Mouse (Mus musculus): ENCODE measurements around the gene Sec61a2. TPM values are rescaled to one million over a fixed set of nuclear protein-coding genes. Genes with fewer than 3 reads are reported as not detected.
A peak's percentile ranks its signal among the peaks of the same experiment; 100 is the strongest.

The Sec61a2 gene
- 100 to 1,000 TPM; 102 to 107 TPM for total RNA-seq (2021)

DNA sequence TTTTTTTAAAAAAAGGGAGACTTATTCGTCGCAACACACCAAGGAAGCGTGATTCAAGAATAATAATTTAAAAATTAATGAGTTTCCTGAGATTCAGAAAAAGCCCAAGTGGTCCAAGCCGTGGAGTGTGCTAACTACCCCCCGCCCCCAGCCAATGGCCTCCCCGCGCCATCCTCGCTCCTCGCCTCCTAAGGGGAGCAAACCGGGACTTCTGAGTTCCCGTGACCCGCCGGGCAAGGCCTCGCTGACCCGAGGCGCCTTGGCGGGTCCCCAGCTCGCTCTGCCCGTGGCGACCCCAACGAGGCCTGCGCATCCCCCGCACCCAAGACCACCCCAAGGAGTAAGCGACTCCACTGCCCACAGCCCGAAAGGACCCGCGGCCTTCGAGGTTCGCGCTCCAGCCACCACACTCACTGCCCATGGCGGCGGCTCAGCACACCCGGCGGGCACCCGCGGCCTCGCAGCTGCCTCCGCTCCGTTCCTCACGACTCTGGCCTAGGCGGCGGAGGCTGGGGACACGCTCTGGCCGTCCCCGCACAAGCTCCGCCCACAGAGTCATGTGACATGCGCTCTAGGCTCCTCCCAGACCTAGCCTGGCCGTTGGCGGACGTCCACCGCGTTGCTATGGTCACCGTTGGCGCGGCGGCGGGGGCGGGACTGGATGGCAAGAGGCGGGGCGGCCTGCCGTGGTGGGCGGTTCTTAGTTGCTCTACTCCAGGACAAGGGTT, at the start of gene Sec61a2:
Gene Sec61a2 (minus strand): TSS at position 590 of the 728 bp plus-strand sequence.
- intact Hi-C loops (cut with DNase I): loop anchor here (2.0 kb wide), 1 partner anchor 56 kb away; the partner anchor contains the start of gene Upf2
- peak; percentile 99 for DNase-seq (ENCODE audit: low spot score in 2 of 2)

DNA sequence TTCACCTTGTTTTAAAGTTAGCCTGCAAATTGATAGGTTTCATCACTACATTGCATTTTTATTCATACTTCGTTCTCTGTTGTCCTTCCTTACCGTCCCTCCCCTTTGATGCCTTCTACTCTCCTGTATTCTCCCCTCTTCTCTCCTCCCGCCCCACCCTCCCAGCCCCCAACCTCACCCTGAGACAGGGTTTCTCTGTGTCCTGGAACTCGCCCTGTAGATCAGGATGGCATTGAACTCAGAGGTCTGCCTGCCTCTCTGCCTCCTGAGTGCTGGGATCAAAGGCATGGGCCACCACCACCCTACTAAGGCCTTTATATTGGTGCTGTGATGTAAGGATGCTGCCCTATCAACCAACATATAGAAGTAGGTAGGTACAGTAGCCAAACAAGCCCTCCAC, 47.8 kb upstream of the Sec61a2 start:
- intact Hi-C loops (cut with DNase I): no loop called here
- DNase-seq (ENCODE audit: low spot score in 2 of 2): no peak

DNA sequence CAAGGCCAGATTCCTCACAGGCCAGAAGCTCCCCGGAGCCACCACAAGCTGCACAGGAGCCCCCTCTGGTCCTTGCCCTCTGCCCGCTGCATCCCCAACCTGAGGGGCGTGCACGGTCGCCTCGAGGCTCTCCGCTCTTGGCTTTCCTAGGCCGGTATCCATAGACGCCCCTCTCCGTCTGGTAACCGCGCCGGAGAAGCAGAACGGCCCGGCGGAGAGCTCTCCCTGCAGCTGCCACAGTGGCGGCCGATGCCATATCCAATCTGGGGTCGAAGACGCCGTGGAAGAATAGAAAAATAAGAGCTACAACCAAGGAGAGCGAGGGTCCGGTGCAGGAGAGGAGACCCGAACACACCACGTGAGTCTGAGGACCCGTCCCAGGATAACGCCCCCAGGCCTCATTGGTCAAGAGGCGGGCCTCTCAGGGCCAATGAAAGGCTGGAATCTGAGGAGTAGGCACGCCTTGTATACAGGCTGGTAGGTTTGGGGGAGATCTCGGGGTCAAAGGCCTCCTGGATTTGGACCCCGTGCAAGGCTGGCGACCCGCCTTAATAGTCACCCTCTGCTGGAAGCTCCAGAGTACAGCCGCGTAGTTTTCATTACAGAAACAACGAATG, 47.3 kb upstream of the Sec61a2 start, which contains the start of gene Dhtkd1:
Gene Dhtkd1 (minus strand): TSS at position 377 of the 617 bp plus-strand sequence.
- intact Hi-C loops (cut with DNase I): no loop called here
- peak; percentile 66 to 74 for DNase-seq (ENCODE audit: low spot score in 2 of 2)

DNA sequence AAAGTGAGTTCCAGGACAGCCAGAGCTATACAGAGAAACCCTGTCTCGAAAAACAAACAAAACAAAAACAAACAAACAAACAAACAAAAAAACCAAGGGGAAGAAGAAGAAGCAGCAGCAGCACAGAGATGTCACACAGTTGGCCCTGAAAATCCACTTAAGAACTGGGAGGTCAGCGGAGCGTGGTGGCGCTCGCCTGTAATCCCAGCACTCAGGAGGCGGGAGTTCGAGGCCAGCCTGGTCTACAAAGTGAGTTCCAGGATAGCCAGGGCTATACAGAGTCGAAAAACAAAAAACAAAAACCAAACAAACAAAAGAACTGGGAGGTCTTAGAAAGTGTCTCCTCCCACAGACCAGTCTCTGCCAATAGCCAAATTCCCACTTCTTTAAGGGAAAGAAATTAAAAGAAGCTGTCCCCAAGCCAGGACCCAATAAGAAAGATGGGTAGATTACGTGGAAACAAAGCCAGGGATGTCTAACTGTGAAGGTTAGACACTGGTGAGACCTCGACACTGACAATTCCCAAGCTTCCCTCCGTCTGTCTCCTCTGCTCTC, 46.7 kb upstream of the Sec61a2 start:
- intact Hi-C loops (cut with DNase I): no loop called here
- DNase-seq (ENCODE audit: low spot score in 2 of 2): peak in 1 of 2 experiments; percentile 8

DNA sequence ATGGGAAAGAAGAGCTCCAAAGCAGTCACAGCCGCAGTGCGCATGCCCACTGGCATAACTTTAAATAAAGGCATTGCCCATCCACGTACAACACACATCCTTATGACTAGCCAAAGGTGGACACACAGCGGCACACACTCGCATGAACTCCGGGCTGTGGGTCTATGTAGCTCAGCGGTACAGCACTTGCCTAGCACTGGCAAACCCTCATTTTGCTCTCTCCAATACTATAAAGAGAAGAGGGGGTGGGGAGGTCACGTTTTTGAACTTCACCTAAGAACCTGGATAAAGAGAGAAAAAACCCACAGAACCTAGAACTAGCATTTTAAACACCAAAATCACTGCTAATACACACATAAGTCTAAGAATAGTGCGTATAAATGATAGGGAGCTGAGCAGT, 45.7 kb upstream of the Sec61a2 start:
- intact Hi-C loops (cut with DNase I): no loop called here
- peak in 1 of 2 experiments; percentile 37 for DNase-seq (ENCODE audit: low spot score in 2 of 2)

DNA sequence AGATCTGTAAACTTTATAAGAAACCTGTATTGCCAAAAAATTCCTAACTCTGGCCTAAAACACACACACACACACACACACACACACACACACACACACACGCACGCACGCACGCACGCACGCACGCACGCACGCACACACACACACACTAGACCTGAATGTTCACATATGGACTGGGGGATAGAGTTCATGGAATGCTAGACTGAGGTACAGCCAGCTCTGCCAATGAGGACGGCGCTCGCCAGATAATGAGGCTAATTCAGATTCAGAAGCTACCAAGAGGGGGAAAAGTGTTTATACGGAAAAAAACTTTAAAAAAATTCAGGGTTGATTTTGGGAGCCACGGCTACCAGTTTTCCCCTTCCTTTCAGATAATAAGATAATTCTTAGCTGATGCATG, 44.7 kb upstream of the Sec61a2 start:
- intact Hi-C loops (cut with DNase I): no loop called here
- DNase-seq (ENCODE audit: low spot score in 2 of 2): no peak

DNA sequence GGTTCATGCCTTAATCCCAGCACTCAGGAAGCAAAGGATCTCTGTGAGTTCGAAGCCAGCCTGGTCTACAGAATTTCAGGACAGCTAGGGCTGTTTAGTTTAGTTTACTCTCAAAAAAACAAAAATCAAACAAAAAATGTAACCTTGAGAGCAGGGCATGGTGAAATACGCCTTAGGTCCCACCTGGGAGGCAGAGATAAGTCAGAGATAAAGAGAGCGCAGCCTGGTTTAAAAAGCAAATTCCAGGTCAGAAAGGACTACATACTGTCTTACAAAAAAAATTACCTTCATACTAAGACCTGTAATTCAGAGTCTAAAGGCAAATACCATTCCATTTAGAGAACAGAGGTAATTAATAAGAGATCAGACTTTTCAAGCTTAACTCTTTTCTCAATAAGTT, 44.1 kb upstream of the Sec61a2 start:
- DNase-seq (ENCODE audit: low spot score in 2 of 2): no peak
- intact Hi-C loops (cut with DNase I): no loop called here

DNA sequence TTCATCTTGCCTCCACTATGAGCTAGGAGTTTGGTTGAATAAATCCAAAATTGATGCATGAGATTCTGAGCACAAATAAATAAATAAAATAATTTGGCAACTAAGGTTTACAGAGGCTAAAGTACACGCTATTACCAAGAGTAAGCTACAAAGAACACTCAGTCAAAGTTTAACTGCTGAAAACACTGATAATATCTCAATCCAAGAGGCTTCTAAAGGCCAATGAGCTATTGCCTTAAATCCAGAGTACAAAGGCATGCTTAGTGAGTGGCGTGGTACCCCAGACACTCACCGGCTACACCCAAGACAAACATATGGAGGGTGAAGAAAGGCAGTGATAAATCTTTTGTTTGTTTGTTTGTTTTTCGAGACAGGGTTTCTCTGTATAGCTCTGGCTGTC, 41.3 kb upstream of the Sec61a2 start:
- no peak for DNase-seq (ENCODE audit: low spot score in 2 of 2)
- intact Hi-C loops (cut with DNase I): no loop called here

DNA sequence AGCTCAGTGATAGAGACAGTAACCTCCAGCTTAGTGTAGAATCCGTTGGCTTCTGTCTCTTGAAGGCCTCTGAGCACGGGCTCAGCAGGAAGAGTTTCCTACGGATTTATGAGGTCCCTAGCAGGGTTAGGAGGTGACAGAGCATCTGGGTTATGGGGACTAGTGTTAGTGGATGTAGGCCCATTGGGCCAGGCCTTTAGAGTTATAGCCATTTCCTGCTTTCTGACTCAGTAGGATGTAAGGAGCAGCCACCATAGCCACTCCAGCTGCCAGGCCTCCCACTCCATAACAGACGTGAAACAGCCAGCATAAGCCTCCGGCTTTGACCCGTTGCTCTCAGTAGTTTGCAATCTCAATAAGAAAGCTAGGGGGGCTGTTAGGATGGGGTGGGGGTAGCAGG, 40.8 kb upstream of the Sec61a2 start:
- DNase-seq (ENCODE audit: low spot score in 2 of 2): no peak
- intact Hi-C loops (cut with DNase I): no loop called here

DNA sequence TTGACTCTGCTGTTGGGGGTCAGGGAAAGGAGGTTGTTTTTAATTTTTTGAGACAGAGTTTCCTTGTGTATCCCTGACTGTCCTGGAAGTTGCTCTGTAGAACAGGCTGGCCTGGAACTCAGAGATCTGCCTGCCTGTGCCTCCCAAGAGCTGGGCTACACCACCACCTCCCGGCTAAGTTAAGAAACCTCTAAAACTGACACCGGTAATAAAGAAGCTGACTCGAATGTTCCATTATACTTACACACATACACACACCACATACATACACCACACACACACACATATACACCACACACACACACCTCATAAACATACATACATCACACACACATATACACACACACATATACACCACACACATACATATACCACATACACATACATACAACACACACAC, 39.7 kb upstream of the Sec61a2 start:
- intact Hi-C loops (cut with DNase I): no loop called here
- no peak for DNase-seq (ENCODE audit: low spot score in 2 of 2)

DNA sequence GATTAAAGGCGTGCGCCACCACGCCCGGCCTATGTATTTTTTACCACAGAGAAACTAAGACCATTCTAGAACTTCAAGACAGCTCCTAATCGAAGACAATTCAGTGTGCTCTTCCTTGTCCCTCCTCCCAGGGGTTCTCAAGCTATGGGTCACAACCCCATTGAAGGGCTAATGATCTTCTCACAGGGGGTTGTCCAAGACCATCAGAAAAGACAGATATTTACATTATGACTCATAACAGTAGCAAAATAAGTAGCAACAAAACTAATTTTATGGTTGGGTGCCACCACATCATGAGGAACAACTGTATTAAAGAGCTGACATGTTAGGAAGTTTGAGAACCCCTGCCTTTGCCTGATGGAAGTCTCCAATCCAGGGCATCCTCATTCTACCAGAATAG, 36.7 kb upstream of the Sec61a2 start:
- intact Hi-C loops (cut with DNase I): no loop called here
- DNase-seq (ENCODE audit: low spot score in 2 of 2): no peak

DNA sequence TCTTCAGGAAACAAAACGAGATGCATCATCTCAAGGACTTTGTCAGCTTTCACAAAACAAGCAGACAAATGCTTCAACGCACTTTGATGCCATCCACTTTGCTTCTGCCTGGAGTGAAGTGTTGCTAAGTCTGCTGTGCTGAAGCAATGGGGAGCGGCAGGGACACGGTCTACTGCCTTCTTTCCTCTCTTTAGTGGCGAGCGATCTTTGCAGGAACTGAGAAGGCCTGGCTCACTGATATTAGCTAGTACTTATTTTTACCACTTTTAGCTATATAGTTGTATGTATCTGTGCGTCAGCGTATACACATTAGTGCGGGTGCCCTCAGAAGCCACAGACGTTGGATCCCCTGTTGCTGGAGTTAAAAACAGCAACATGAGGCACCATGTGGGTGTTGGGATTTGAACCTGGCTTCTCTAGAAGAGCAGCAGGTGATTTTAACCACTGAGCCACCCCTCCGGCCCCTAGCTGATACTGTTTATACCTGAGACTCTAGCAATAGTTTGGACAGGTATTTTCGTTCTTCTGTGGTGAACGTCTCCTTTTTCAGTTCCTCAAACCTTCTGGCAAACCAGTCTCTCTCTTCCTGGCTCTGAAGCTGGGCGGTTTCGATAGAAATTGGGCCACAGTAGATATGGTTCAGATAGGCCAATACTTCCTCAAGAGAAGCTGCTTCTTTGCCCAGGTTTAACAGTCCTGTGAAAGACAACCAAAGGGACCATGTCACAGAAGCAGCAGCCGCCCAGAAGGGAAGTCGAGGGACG, 35.2 kb upstream of the Sec61a2 start:
- DNase-seq (ENCODE audit: low spot score in 2 of 2): no peak
- intact Hi-C loops (cut with DNase I): no loop called here

DNA sequence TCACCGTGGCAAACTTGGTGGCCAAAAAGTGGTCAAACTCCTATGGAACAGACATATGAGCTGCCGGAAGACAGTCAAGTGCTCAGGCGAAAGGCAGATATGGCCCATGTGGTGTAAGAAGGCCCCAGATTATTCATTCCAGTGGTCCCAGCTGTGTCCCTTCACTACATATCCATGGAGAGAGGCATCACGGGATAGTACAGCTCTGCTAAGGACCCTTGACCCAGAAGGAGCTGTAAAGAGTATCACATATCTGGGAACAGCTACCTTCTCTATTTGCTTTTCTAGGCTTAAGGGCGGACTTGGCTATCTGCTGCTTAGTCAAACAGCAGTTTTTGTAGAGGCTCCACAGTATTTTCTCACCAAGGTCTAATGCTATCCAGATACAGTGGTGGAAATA, 34.6 kb upstream of the Sec61a2 start:
- no peak for DNase-seq (ENCODE audit: low spot score in 2 of 2)
- intact Hi-C loops (cut with DNase I): no loop called here

DNA sequence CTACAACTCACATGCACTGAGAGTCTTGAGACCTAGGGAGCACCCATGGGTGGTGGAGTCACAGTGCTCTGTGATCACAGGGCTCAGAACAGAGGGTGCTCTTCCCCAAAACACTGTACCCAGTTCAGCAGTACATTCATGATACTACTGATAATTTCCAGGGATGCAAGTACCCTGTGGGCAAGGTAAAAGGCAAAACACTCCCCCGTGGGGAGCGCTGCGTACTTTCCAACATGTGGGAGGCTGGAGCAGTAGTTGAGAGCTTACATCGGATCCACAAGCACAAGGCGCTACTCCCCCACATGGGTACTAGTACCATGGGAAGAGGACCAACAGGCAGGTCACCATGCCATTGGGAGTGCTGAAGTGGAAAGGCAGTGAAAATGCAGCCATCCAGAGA, 32.2 kb upstream of the Sec61a2 start:
- intact Hi-C loops (cut with DNase I): no loop called here
- DNase-seq (ENCODE audit: low spot score in 2 of 2): no peak

DNA sequence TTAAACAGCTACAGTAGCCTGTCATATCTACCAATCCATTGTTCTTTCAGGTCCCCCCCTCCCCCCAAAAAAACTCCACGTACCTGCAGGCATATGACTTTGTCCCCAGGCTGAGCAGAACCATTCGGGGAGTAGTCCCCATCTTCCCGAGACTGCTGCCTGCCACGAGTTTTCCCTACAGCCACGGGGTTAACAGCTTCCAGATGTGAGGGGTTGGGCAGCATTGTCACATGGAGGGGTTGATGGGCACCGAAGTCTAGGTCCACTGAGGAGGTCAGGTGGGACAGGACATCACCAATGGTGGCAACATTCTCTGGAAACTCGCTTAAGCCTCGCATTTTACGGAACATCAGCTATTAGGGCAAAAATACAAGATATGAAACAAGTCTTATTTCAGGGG, 28.6 kb upstream of the Sec61a2 start:
- DNase-seq (ENCODE audit: low spot score in 2 of 2): no peak
- intact Hi-C loops (cut with DNase I): no loop called here

DNA sequence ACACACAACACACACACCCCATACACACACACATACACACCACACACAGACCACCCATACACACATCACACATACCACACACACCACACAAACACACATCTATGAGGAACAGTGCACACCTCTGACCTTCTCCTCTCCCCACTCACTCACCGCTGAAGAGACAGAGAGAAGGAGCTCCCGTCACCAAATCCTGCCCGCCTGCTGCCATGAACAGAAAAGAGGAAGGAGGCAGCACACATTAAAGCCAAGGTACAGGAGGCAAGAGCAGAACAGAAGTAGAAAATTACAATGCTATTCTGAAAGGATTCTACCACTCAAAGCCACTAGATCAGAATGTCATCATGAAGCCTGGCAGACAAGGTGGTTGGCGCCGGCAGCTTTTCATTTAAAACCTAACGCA, 27.6 kb upstream of the Sec61a2 start:
- intact Hi-C loops (cut with DNase I): no loop called here
- DNase-seq (ENCODE audit: low spot score in 2 of 2): no peak

DNA sequence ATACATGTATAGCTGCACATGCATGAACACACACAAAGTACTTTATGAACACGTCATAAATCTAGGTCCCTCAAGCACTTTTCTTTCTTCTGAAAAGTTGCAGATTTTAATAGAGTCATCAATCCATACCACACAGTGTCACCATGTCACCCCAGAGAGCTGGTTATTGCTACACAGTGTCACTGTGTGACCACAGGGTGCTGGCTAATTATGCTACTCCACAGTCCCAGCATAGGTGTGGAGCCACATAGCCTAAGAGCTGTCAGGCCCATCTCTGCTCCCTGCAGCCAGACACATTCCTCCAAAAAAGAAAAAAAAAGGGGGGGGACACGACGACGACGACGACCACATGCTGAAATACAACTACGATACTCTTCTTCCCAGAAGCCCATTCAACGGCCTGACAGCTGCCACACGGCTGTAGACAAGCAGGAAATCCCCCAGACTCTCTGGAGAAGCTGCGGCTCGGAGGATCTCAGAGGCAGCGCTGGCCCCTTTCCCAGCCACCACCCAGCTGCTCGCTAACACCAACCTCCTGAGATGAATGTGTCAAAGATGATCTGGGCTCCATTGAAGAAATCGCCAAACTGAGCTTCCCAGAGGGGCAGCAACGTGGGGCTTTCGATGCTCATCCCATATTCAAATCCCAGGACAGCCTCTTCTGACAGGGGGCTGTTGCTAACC, 16.2 kb upstream of the Sec61a2 start:
- peak in 1 of 2 experiments; percentile 56 for DNase-seq (ENCODE audit: low spot score in 2 of 2)
- intact Hi-C loops (cut with DNase I): no loop called here

DNA sequence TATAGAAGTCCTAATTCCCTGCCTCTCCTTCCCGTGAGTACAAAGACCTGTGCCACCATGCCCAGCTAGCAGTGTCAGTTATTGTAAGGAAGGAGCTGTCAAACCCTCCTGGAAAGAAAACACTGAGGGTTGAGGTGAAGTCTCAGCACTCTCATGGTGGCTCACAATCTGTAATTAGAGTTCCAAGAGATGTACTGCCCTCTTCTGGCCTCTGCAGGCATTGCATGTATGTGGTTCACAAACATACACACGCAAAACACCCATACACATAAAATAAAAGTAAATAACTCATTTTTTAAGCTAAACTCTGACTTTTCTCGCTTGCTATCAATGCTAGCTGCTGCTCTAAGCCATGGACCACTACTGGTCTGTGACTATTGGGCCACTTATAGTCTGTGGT, 11.4 kb upstream of the Sec61a2 start:
- no peak for DNase-seq (ENCODE audit: low spot score in 2 of 2)

DNA sequence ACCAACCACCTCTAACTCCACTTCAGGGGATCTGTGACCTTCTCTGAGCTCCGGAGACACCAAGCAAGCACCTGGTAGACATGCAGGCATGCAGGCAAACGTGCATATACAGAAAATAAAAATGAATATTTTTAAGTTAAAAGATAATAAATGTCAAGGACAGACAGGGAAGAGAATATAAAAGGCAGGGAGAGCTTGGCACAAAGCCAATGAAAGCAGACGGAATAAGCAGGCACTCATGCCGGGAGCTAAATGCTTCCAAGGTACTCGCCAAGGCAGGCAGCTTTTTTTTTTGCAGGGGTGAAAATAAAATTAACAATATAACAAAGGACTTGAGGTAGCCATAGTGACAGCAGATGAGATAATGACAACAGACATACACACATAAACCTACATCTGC, 10.9 kb upstream of the Sec61a2 start:
- peak; percentile 48 to 50 for DNase-seq (ENCODE audit: low spot score in 2 of 2)
- intact Hi-C loops (cut with DNase I): no loop called here

More for the DNA sequence above, 11.4 kb upstream of the Sec61a2 start:
- intact Hi-C loops (cut with DNase I): no loop called here

DNA sequence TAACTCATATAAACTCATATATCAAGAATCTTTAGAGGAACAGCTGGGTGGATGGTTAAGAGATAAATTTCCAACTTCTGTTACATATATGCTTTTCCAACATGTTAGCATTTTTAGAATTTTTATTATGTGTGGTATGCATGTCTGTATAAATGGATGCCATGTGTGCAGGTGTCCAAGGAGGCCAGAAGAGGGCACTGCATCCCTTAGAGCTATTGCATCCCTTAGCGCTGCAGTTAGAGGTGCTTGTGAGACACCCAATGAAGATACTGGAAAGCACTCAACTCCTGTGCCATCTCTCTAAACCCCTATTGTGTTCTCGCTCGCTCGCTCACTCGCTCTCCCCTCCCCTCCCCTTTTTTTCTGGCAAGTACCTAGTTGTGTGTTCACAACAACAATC, 4.9 kb upstream of the Sec61a2 start:
- DNase-seq (ENCODE audit: low spot score in 2 of 2): peak in 1 of 2 experiments; percentile 23
- intact Hi-C loops (cut with DNase I): no loop called here
